Mouse (Mus musculus) megakaryocyte, embryonic 14.5 days (primary cell): ENCODE data around the gene Lmna.

ENCODE experiments used
- FLI1 ChIP-seq: IDR thresholded peaks from 2 replicates; pipeline ENCODE4 v1.6.1; 2012; ENCODE audit warnings: low read length, inconsistent platforms, mixed read lengths
- GATA1 ChIP-seq: IDR thresholded peaks from 3 replicates; pipeline ENCODE4 v1.6.1; 2012; ENCODE audit warnings: mixed read lengths, low read length, inconsistent platforms, borderline replicate concordance

DNA sequence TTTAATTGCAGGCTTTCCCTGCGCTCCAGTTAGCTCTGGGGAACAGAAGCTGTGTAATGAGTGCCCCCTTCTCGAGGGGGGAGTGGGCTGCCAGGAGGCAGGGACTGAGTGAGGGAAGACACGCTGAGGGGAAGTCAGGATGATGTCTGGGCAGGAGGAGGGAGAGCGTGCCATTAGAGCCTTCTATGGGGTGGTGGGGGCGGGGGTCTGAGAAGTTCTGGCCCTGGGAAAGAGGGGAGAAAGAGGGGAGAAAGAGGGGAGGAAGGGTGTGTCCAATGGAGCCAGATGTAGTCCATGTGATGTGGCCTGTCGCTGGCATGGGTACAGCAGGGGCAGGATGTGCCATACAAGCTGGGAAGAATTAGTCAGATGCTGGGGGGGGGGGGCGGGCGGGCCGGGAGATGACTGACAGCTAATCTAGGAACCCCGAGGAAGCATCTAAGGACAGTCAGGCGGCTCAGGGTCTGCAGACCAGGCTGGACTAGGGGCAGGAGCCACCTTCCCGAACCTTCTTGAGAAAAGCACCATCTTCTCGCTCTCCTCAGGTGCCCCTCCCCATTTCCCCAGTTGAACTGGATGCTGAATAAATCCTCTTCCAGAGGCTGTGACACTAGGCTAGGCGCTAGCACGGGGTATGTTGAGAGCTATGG is 3.3 kb upstream of the Lmna start:
- no peak for TF ChIP-seq GATA1
- no peak for TF ChIP-seq FLI1
